Comparison of ENCODE assay signal across 25 mouse cellular contexts in genomic region chr6:135212666-135213065, GRCm38 (mm10). TPM values are rescaled to one million over a fixed set of nuclear protein-coding genes. Genes with fewer than 3 reads are reported as not detected.
"Had no signal": no experiment of that assay in that cellular context is flagged by ENCODE, and none has a peak within 500 bp of the region (broad histone marks: within the 10 kb centered on the region; RNA-seq: fewer than 3 reads in every experiment).

No protein-coding gene starts in this region.

- DNase-seq: cerebellum, adult 8-10 months; cerebellum, adult 9-10 months; cerebellum, adult 9-11 months; cerebellum, postnatal 10 days; cerebellum, postnatal 14 days; cerebellum, postnatal 36 days; embryo, embryonic 11 days; forebrain, postnatal 0 days; gastrocnemius, adult 2 months; gastrocnemius, postnatal 10 days; gastrocnemius, postnatal 14 days; gastrocnemius, postnatal 25 days; gastrocnemius, postnatal 36 days; heart, adult 11 months; heart, adult 18-20 months; heart, adult 2 months had no signal

- ATAC-seq: forebrain, embryonic 13.5 days; forebrain, embryonic 14.5 days; forebrain, embryonic 15.5 days; forebrain, embryonic 16.5 days; forebrain, postnatal 0 days had no signal

RNA-seq across cellular contexts. Expression of gene Gsg1, which starts 41.5 kb away (rescaled TPM):
- total RNA-seq: gastrocnemius, adult 18-20 months; gastrocnemius, adult 2 months; gastrocnemius, adult 8-10 months; gastrocnemius, postnatal 25 days; gastrocnemius, postnatal 36 days; granulocyte monocyte progenitor cell, adult 5-6 weeks had no signal
- polyA plus RNA-seq: erythroblast, embryonic 14.5 days; forebrain, embryonic 10.5 days had no signal
